Mouse (Mus musculus) liver, postnatal 0 days (tissue): ENCODE measurements around the gene Dagla. TPM values are rescaled to one million over a fixed set of nuclear protein-coding genes. Genes with fewer than 3 reads are reported as not detected.

Experiments used
- ATAC-seq: fragments of 200-750 bp; cut with Nextera tagmentation; 2 replicates; pipeline ENCODE4 v1.8.0; 2017; ENCODE audit warnings: mild to moderate bottlenecking, moderate library complexity
- DNase-seq: peaks from one replicate; pipeline ENCODE4 v3.0.0-alpha.2; 2016
- H3K27ac ChIP-seq: fragments of 300-500 bp; sonication (generic); 2 replicates; pipeline ENCODE4 v1.5.1; 2014; ENCODE audit warnings: antibody characterized with exemption, moderate library complexity, mild to moderate bottlenecking, low read depth
- H3K27me3 ChIP-seq: fragments of 300-500 bp; sonication (generic); 2 replicates; pipeline ENCODE4 v1.6.1; 2014; ENCODE audit warnings: low read length, control low read depth, mixed read lengths; ENCODE audit not compliant: insufficient read depth
- H3K36me3 ChIP-seq: fragments of 300-500 bp; sonication (generic); replicated peaks from 2 replicates; pipeline ENCODE4 v1.6.1; 2014; ENCODE audit warnings: mild to moderate bottlenecking, control low read depth, low read length, moderate library complexity, mixed read lengths; ENCODE audit not compliant: insufficient read depth
- H3K4me1 ChIP-seq: fragments of 300-500 bp; sonication (generic); 2 replicates; pipeline ENCODE4 v1.6.1; 2014; ENCODE audit warnings: antibody characterized with exemption, mild to moderate bottlenecking, control low read depth; ENCODE audit not compliant: insufficient read depth
- H3K4me2 ChIP-seq: fragments of 300-500 bp; sonication (generic); 2 replicates; pipeline ENCODE4 v1.6.1; 2014; ENCODE audit warnings: low read depth, mild to moderate bottlenecking, low read length, moderate library complexity, mixed read lengths
- H3K4me3 ChIP-seq: fragments of 300-500 bp; sonication (generic); 2 replicates; pipeline ENCODE4 v1.5.1; 2014; ENCODE audit warnings: low read depth, low read length
- H3K9ac ChIP-seq: fragments of 300-500 bp; sonication (generic); replicated peaks from 2 replicates; pipeline ENCODE4 v1.6.1; 2014; ENCODE audit warnings: mild to moderate bottlenecking, moderate library complexity
- H3K9me3 ChIP-seq: fragments of 300-500 bp; sonication (generic); 2 replicates; pipeline ENCODE4 v1.6.1; 2016; ENCODE audit warnings: mild to moderate bottlenecking, control low read depth, low read length, mixed read lengths
- CTCF ChIP-seq: sonication (generic); IDR thresholded peaks from 2 replicates; pipeline ENCODE4 v1.5.1; 2016; ENCODE audit warnings: antibody characterized with exemption, low read depth
- EP300 ChIP-seq: IDR thresholded peaks from 2 replicates; pipeline ENCODE4 v1.6.1; 2016; ENCODE audit warnings: antibody characterized with exemption, low read depth, mild to moderate bottlenecking
- WGBS: fragments of 180-500 bp; shearing (Covaris S2); extraction: QIAGEN DNeasy Blood & Tissue Kit; methylation state at CpG from one replicate; pipeline ENCODE4 v1.1.7; 2014; ENCODE audit not compliant: insufficient replicate concordance; 5-methylcytosine and 5-hydroxymethylcytosine counted together
- polyA plus RNA-seq: library from polyadenylated mRNA; unstranded; fragments of >200 nt; fragmentation: Nextera tagmentation; extraction: Ambion mirVana; gene quantifications from 2 replicates; pipeline ENCODE4 v1.2.1, GENCODE M21; 2015

The Dagla gene
- polyA plus RNA-seq, 1 experiment from 2014 or later, result 0.21 TPM

DNA sequence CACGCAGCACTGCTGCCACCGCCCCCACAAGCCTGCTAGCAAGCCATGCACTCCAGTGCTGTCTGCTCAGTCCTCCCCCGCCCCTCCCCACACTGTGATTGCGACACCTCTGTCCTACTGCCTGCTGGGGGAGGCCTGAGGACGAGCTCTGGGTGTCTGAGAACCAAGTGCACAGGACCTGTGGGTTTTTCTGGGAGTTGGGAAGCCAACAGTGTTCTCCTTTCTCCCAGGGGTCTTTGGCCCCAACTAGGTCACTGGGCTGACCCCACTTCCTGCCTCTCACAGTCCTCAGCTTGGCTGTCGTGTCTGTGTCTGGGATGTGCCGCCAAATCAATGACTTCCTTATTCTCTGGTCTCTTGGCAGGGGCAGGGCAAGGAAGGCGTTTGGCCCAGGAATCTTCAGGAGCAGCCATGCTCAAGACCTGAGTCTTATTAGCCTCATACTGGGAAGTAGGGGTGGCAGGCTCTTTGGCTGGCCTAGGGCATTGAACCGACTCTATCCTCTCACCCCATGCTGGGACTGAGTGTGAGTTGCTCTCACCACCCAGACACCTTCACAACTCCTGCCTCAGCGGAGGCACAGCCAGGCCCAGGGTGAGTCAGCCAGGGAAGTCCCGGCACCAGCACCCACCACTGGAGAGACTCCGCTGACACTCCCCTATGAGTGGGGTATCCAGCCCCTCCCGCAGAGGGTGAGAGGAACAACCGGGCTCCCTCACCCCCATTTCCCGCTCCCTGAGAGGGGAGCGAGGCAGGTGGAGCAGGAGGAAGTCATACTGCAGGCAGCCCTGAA is 14.3 kb downstream of the Dagla start:
- H3K9ac ChIP-seq, result no peak overlapping the region
- no peak overlapping the region for H3K4me3 ChIP-seq
- peaks cover 23% of the 10 kb centered on the region for H3K4me1 ChIP-seq
- DNase-seq (peak; percentile 73), ATAC-seq (peak; percentile 58)
- TF ChIP-seq EP300, result no peak
- no peak for TF ChIP-seq CTCF
- no peaks in the 10 kb centered on the region for H3K36me3 ChIP-seq
- H3K9me3 ChIP-seq, result no peaks in the 10 kb centered on the region
- WGBS, result 49% methylated on average over 15 of the region's 16 CpGs
- no peaks in the 10 kb centered on the region for H3K27me3 ChIP-seq
- H3K4me2 ChIP-seq, result no peak overlapping the region
- H3K27ac ChIP-seq, result 0 out of 2 replicates have a peak overlapping the region, but pooled peaks have one; percentile 29

DNA sequence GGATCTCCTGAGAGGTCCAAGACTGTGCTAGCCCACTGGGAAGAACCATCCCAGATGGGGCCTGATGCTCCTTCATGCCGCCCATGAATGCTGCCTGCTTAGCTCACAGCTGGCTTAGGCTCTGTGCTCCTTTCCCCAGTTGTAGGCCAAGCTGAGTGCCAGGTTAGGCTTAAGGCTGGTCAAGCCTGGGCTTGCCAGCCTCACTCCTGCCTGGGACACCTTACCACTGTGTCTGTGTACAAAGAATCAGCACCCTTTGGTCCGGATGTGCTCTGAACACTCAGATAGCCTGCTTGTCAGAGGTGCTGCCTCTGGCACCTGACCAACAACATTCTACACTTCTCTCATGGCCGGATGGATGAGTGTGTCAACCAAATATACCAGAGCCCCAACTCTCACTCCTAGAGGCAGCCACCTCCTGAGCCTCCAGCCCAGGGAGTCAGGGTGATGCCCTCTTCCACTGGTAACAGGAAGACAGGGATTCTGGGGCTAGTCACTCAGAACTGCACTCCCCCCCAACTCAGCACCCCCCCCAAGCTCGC is 15.0 kb downstream of the Dagla start:
- no peaks in the 10 kb centered on the region for H3K9me3 ChIP-seq
- ATAC-seq, result no peak
- 0 out of 2 replicates have a peak overlapping the region, but pooled peaks have one; percentile 29 for H3K27ac ChIP-seq
- DNase-seq, result no peak
- TF ChIP-seq EP300, result no peak
- no peak for TF ChIP-seq CTCF
- H3K4me2 ChIP-seq, result no peak overlapping the region
- no peak overlapping the region for H3K4me3 ChIP-seq
- H3K4me1 ChIP-seq, result peaks cover 18% of the 10 kb centered on the region
- no peaks in the 10 kb centered on the region for H3K36me3 ChIP-seq
- no peaks in the 10 kb centered on the region for H3K27me3 ChIP-seq
- H3K9ac ChIP-seq, result no peak overlapping the region
- WGBS, result 40% methylated on average over 4 of the region's 4 CpGs

DNA sequence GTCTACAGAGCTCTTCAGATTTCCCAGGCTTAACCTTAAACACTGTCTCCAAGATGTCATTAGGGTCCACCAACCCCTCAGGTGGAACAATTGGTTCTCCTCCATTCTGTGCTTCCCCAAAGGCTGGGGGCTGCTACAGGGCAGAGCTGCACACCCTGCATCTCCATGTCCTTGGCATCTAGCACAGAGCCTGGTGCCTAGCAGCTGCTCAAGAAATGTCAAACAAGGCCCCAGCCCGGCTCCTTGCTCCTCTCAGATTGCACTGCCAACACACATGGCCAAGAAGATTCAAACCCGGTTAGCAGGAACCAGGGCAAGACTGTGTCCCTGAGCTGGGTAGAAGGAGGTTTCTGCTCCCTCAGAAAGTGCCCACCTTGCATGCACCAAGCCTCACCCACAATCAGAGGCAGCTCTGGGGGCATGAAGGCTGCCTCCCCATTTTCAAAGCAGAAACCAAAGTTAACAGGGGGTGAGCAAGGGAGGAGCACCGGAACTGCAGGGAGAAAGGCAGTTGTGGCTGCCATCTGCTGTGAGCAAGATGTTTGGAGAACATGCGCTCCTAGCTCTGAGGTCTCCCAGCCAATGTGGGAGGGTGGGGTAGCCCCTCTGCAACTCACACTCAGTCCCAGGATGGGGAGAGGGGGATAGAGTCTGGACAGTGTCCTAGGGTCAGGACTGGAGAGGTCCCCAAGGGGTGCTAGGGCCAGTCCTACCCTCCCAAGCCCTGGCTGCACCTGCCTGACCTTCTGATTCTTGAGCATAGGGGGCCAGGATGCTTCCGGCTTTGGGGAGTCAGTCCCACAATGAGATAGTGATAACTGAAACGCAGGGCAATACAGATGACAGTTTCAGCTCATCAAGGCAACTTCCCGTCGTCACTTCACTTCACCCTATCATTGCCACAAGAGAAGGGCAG is 16.3 kb downstream of the Dagla start:
- H3K4me2 ChIP-seq, result no peak overlapping the region
- H3K36me3 ChIP-seq, result no peaks in the 10 kb centered on the region
- peaks cover 18% of the 10 kb centered on the region for H3K4me1 ChIP-seq
- no peak overlapping the region for H3K9ac ChIP-seq
- H3K9me3 ChIP-seq, result no peaks in the 10 kb centered on the region
- no peak for DNase-seq
- TF ChIP-seq EP300 (no peak), CTCF (no peak)
- H3K27me3 ChIP-seq, result no peaks in the 10 kb centered on the region
- no peak overlapping the region for H3K4me3 ChIP-seq
- ATAC-seq, result no peak
- WGBS, result 64% methylated on average over 8 of the region's 8 CpGs
- H3K27ac ChIP-seq, result 0 out of 2 replicates have a peak overlapping the region, but pooled peaks have one; percentile 16

DNA sequence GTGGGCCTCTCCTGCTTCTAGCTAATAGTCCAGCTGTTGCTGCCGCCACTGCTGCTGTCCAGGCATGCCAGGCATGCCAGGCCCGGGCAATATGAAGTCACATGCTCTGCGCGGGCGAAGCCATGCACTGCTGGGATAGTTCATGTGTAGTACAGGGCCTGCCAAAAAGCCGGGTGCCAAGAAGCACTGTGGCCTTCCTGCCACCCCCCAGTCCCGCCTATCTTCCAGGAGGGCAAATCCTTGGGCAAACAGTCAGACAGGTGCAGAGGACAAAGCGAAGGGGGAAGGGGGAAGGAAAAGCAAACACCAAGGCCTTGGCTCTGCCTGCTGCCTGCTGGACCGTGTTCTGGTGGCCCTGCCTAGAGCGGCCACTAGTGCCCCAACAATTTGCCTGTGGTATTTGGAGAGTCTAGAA is 18.2 kb downstream of the Dagla start:
- no peak for TF ChIP-seq EP300
- TF ChIP-seq CTCF, result no peak
- Histone ChIP-seq H3K9me3 (no peaks in the 10 kb centered on the region), H3K27ac (no peak overlapping the region), H3K36me3 (no peaks in the 10 kb centered on the region), H3K4me2 (no peak overlapping the region), H3K27me3 (no peaks in the 10 kb centered on the region), H3K4me3 (no peak overlapping the region), H3K9ac (no peak overlapping the region), H3K4me1 (peaks cover 18% of the 10 kb centered on the region)
- 68% methylated on average over 10 of the region's 10 CpGs for WGBS
- ATAC-seq (no peak), DNase-seq (no peak)

DNA sequence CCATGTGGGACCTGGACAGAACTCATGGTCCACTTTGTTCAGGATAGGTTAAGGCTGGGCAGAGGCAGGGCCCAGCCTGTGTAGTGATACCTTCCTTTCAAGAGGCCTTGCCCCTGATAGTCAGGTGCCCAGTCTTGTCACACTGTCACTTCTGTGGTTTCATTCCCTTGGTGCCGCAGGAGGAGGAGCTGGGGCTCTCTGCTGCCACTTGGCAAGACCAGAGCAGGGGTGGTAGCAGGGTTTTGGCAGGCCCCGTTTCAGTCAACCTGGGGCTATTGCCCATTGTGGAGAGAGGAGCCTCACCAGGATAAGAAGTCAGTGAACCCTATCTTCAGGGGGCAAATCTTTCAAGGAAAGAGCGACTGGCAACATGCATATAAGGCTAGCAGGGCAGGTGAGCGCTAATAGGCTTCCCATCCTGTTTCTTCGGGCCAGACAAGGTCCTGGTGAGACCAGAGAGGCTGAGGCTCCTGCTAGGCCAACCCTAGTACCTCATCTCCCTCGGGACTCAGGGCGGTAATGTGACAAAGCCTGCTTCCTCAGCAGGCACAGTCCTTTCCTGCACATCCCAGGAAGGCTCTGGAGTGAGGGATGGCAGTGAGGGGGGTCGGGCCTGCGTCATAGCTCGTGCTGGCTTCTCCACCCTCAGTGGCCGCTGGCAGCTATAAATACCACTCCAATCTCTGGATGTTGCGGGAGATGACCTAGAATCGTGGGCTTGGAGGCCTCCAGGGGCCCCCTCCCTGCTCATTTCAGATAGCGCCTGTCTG is 23.7 kb downstream of the Dagla start:
- TF ChIP-seq CTCF (no peak), EP300 (no peak)
- Histone ChIP-seq H3K27me3 (no peaks in the 10 kb centered on the region), H3K9me3 (no peaks in the 10 kb centered on the region), H3K4me2 (no peak overlapping the region), H3K36me3 (no peaks in the 10 kb centered on the region), H3K27ac (no peak overlapping the region), H3K4me3 (no peak overlapping the region), H3K4me1 (peaks cover 21% of the 10 kb centered on the region), H3K9ac (no peak overlapping the region)
- DNase-seq, result no peak
- ATAC-seq, result no peak
- 64% methylated on average over 14 of the region's 14 CpGs for WGBS
